Mouse (Mus musculus) right cerebral cortex, postnatal 10 days (tissue): ENCODE results near the gene Fam241a.

Experiments
- DNase-seq, 2 experiments: peaks; one replicate each; pipeline ENCODE4 v3.0.0; 2021; ENCODE audit warnings: low spot score in 2 of 2

The Fam241a gene

GRCm38 (mm10) chr3:127836798-127837153, 59.3 kb downstream of the Fam241a start:
- no peak for DNase-seq

- no peak for DNase-seq
These were observed 60.5 kb downstream of the Fam241a start for GRCm38 (mm10) chr3:127835594-127835993.

- DNase-seq = no peak
These were observed 62.1 kb downstream of the Fam241a start for GRCm38 (mm10) chr3:127834040-127834439.

GRCm38 (mm10) chr3:127831079-127831478, 65.0 kb downstream of the Fam241a start:
- DNase-seq = no peak

- no peak for DNase-seq
These were observed 65.9 kb downstream of the Fam241a start for GRCm38 (mm10) chr3:127830183-127830582.

- DNase-seq = no peak
These were observed 69.0 kb downstream of the Fam241a start for GRCm38 (mm10) chr3:127827123-127827522.

- DNase-seq = no peak
These were observed 69.6 kb downstream of the Fam241a start for GRCm38 (mm10) chr3:127826503-127826902.

GRCm38 (mm10) chr3:127823886-127824863, 71.9 kb downstream of the Fam241a start:
- DNase-seq = no peak

- no peak for DNase-seq
These were observed 74.9 kb downstream of the Fam241a start for GRCm38 (mm10) chr3:127821209-127821608.

- no peak for DNase-seq
These were observed 75.7 kb downstream of the Fam241a start for GRCm38 (mm10) chr3:127820400-127820799.
